Mouse (Mus musculus): ENCODE measurements at regions not wholly inside any gene's neighbourhood (a gene's known extent, or its start where the extent isn't known, plus 50 kb on each side); places are given as distances from the start of the nearest gene placed in this dataset.

DNA sequence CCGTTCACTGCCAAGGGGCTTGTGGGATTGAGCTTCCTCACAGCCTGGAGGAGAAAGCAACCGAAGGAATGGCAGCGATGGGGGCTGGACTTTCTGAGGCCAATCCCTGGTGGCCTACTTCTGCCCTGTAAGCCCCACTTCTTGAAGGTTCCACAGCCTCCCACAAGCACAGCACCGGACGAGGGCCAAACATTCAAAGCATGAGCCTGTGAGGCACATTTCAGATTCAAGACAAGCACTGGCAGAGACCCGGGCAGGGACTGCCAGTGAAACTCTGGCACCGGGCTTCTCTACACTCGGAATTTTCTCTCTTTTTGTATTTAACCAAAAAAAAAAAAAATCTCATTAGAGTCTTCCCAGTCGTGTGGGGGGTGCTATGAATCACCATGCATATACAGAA lies 71.9 kb downstream of the Gas1 start:
- DNase-seq (ENCODE audit: extremely low read depth, low read depth, low spot score) = no peak
- Histone ChIP-seq H3K4me1 (ENCODE audit: control insufficient read depth, insufficient read depth, low read length) (peaks cover 6% of the 10 kb centered on the region), H3K27me3 (ENCODE audit: control insufficient read depth, insufficient read depth, low read length) (no peaks in the 10 kb centered on the region), H3K4me3 (ENCODE audit: insufficient read depth, low read depth, low read length) (no peak overlapping the region), H3K36me3 (ENCODE audit: control insufficient read depth, insufficient read depth, low read length) (no peaks in the 10 kb centered on the region), H3K27ac (replicated peaks; ENCODE audit: insufficient read depth, low read depth, low read length) (no peak overlapping the region), H3K79me2 (ENCODE audit: control insufficient read depth, insufficient read depth, low read length) (no peaks in the 10 kb centered on the region), H3K9ac (ENCODE audit: low read depth, low read length) (no peak overlapping the region)
- no peak for TF ChIP-seq CTCF (IDR thresholded peaks at IDR 0.05; ENCODE audit: low read depth, low read length)
- 92% methylated on average over 9 of the region's 9 CpGs for WGBS

DNA sequence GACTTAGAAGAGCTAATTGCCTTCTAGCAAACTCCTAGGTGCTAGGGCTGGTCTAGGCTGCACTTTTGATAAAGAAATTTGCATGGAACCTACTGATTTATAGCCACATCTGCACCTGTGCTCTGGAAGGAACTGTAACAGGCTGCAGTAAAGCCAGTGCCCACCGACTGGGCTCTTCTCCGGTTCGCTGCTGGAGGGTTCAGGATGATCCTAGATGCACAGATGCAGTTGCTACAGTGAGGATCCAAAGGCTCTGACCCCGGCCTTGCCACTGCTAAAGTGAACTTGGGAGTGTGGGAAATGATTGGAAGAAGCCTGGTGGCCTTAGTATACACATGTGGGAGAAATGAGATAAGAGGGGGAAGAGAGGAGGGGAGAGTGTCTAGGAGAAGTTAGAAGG lies 75.5 kb downstream of the Gas1 start:
- no peaks in the 10 kb centered on the region for H3K27me3 ChIP-seq (ENCODE audit: control insufficient read depth, insufficient read depth, low read length)
- H3K4me3 ChIP-seq (ENCODE audit: insufficient read depth, low read depth, low read length) = no peak overlapping the region
- H3K4me1 ChIP-seq (ENCODE audit: control insufficient read depth, insufficient read depth, low read length) = no peaks in the 10 kb centered on the region
- H3K36me3 ChIP-seq (ENCODE audit: control insufficient read depth, insufficient read depth, low read length) = no peaks in the 10 kb centered on the region
- 82% methylated on average over 4 of the region's 4 CpGs for WGBS
- no peak overlapping the region for H3K27ac ChIP-seq (replicated peaks; ENCODE audit: insufficient read depth, low read depth, low read length)
- H3K9ac ChIP-seq (ENCODE audit: low read depth, low read length) = no peak overlapping the region
- no peaks in the 10 kb centered on the region for H3K79me2 ChIP-seq (ENCODE audit: control insufficient read depth, insufficient read depth, low read length)
- DNase-seq (ENCODE audit: extremely low read depth, low read depth, low spot score) = no peak
- no peak for TF ChIP-seq POLR2A (IDR thresholded peaks at IDR 0.05; ENCODE audit: extremely low read depth, insufficient read depth, low read length)
- TF ChIP-seq CTCF (IDR thresholded peaks at IDR 0.05; ENCODE audit: low read depth, low read length) = no peak

- Histone ChIP-seq H3K27ac (replicated peaks; ENCODE audit: insufficient read depth, low read depth, low read length) (no peak overlapping the region), H3K4me1 (ENCODE audit: control insufficient read depth, insufficient read depth, low read length) (no peaks in the 10 kb centered on the region), H3K27me3 (ENCODE audit: control insufficient read depth, insufficient read depth, low read length) (no peaks in the 10 kb centered on the region), H3K9ac (ENCODE audit: low read depth, low read length) (no peak overlapping the region), H3K36me3 (ENCODE audit: control insufficient read depth, insufficient read depth, low read length) (no peaks in the 10 kb centered on the region), H3K79me2 (ENCODE audit: control insufficient read depth, insufficient read depth, low read length) (no peaks in the 10 kb centered on the region), H3K4me3 (ENCODE audit: insufficient read depth, low read depth, low read length) (no peak overlapping the region)
- TF ChIP-seq POLR2A (IDR thresholded peaks at IDR 0.05; ENCODE audit: extremely low read depth, insufficient read depth, low read length) = no peak
- no peak for TF ChIP-seq CTCF (IDR thresholded peaks at IDR 0.05; ENCODE audit: low read depth, low read length)
- no peak for DNase-seq (ENCODE audit: extremely low read depth, low read depth, low spot score)
- WGBS = 89% methylated on average over 12 of the region's 12 CpGs
These were observed 76.7 kb downstream of the Gas1 start for GRCm38 (mm10) chr13:60100130-60101112.

DNA sequence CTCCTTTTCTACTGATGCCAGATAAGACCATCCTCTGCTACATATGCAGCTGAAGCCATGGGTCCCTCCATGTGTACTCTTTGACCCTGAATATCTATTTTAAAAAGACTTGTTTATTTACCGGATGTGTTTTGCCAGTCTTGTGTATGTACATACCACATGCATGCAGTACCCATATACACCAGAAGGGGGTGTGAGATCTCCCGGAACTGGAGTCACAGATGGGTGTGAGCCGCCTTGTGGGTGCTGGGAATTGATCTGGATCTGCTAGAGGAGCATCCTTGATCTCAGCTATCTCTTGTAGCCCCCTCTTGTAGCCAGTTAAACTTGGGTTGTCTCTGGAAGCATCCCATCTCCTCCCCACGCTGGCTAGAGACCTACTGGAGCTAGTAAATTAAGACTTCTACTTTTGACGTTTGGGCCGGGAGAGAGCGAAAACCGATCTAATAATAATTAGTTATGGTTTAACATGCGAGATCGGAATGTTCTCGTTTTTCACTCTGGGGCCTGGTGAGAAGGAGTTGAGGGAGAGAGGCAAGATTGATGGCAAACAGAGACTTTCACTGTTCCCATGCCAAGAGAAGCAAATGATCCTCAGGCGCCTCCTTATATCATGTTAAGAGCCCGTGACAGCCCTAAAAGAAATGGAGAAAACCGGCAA lies 77.6 kb downstream of the Gas1 start:
- H3K27ac ChIP-seq (replicated peaks; ENCODE audit: insufficient read depth, low read depth, low read length) = no peak overlapping the region
- H3K4me1 ChIP-seq (ENCODE audit: control insufficient read depth, insufficient read depth, low read length) = no peaks in the 10 kb centered on the region
- no peak overlapping the region for H3K9ac ChIP-seq (ENCODE audit: low read depth, low read length)
- H3K4me3 ChIP-seq (ENCODE audit: insufficient read depth, low read depth, low read length) = no peak overlapping the region
- TF ChIP-seq CTCF (IDR thresholded peaks at IDR 0.05; ENCODE audit: low read depth, low read length) (peak; percentile 34; the same call in 1 of the 2 replicates), POLR2A (IDR thresholded peaks at IDR 0.05; ENCODE audit: extremely low read depth, insufficient read depth, low read length) (no peak)
- no peaks in the 10 kb centered on the region for H3K79me2 ChIP-seq (ENCODE audit: control insufficient read depth, insufficient read depth, low read length)
- no peaks in the 10 kb centered on the region for H3K27me3 ChIP-seq (ENCODE audit: control insufficient read depth, insufficient read depth, low read length)
- 91% methylated on average over 14 of the region's 14 CpGs for WGBS
- no peaks in the 10 kb centered on the region for H3K36me3 ChIP-seq (ENCODE audit: control insufficient read depth, insufficient read depth, low read length)
- DNase-seq (ENCODE audit: extremely low read depth, low read depth, low spot score) = no peak

- Histone ChIP-seq H3K27ac (replicated peaks; ENCODE audit: insufficient read depth, low read depth, low read length) (no peak overlapping the region), H3K36me3 (ENCODE audit: control insufficient read depth, insufficient read depth, low read length) (no peaks in the 10 kb centered on the region), H3K79me2 (ENCODE audit: control insufficient read depth, insufficient read depth, low read length) (no peaks in the 10 kb centered on the region), H3K4me1 (ENCODE audit: control insufficient read depth, insufficient read depth, low read length) (no peaks in the 10 kb centered on the region), H3K4me3 (ENCODE audit: insufficient read depth, low read depth, low read length) (no peak overlapping the region), H3K27me3 (ENCODE audit: control insufficient read depth, insufficient read depth, low read length) (no peaks in the 10 kb centered on the region), H3K9ac (ENCODE audit: low read depth, low read length) (no peak overlapping the region)
- DNase-seq (ENCODE audit: extremely low read depth, low read depth, low spot score) = no peak
- WGBS = 94% methylated on average over 3 of the region's 3 CpGs
- TF ChIP-seq CTCF (IDR thresholded peaks at IDR 0.05; ENCODE audit: low read depth, low read length) = no peak
- TF ChIP-seq POLR2A (IDR thresholded peaks at IDR 0.05; ENCODE audit: extremely low read depth, insufficient read depth, low read length) = no peak
These were observed 78.8 kb downstream of the Gas1 start for GRCm38 (mm10) chr13:60098394-60098793.

DNA sequence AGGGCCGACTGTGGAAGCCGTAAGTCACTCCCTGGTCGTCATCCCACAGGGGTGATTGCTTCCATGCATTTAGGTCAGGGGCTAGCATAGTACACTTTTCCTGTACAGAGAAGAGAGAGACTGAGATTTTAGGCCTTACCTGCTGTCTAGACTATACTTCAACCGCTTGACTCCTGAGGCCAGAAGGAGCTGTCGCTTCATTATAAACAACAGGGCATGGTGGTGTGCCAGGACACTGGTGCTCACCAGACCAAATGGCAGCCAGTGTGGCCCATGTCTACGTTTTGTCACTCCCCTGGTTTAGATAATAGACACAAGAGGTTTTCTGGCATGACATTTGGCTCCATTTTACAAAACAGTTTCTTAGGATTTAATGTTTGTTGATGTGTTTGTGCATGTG lies 79.4 kb downstream of the Gas1 start:
- H3K79me2 ChIP-seq (ENCODE audit: control insufficient read depth, insufficient read depth, low read length) = no peaks in the 10 kb centered on the region
- no peak for DNase-seq (ENCODE audit: extremely low read depth, low read depth, low spot score)
- no peak overlapping the region for H3K9ac ChIP-seq (ENCODE audit: low read depth, low read length)
- H3K4me1 ChIP-seq (ENCODE audit: control insufficient read depth, insufficient read depth, low read length) = no peaks in the 10 kb centered on the region
- H3K36me3 ChIP-seq (ENCODE audit: control insufficient read depth, insufficient read depth, low read length) = no peaks in the 10 kb centered on the region
- no peaks in the 10 kb centered on the region for H3K27me3 ChIP-seq (ENCODE audit: control insufficient read depth, insufficient read depth, low read length)
- H3K27ac ChIP-seq (replicated peaks; ENCODE audit: insufficient read depth, low read depth, low read length) = no peak overlapping the region
- no peak for TF ChIP-seq CTCF (IDR thresholded peaks at IDR 0.05; ENCODE audit: low read depth, low read length)
- TF ChIP-seq POLR2A (IDR thresholded peaks at IDR 0.05; ENCODE audit: extremely low read depth, insufficient read depth, low read length) = no peak
- no peak overlapping the region for H3K4me3 ChIP-seq (ENCODE audit: insufficient read depth, low read depth, low read length)
- WGBS = 87% methylated on average over 6 of the region's 6 CpGs

Data from liver, adult 2 months (tissue).